Mouse (Mus musculus) induced T-regulatory cell, adult 2 months (primary cell): ENCODE measurements at regions not wholly inside any gene's neighbourhood (a gene's known extent, or its start where the extent isn't known, plus 50 kb on each side); places are given as distances from the start of the nearest gene placed in this dataset.
"Not testable (repeated sequence)": the region's sequence is repeated elsewhere in the genome, so short reads cannot be mapped to it uniquely, and the experiment has no call there.

ENCODE experiments used
- DNase-seq: peaks from one replicate; pipeline ENCODE4 v3.0.0-alpha.2; 2012; ENCODE audit warnings: low read depth

DNA sequence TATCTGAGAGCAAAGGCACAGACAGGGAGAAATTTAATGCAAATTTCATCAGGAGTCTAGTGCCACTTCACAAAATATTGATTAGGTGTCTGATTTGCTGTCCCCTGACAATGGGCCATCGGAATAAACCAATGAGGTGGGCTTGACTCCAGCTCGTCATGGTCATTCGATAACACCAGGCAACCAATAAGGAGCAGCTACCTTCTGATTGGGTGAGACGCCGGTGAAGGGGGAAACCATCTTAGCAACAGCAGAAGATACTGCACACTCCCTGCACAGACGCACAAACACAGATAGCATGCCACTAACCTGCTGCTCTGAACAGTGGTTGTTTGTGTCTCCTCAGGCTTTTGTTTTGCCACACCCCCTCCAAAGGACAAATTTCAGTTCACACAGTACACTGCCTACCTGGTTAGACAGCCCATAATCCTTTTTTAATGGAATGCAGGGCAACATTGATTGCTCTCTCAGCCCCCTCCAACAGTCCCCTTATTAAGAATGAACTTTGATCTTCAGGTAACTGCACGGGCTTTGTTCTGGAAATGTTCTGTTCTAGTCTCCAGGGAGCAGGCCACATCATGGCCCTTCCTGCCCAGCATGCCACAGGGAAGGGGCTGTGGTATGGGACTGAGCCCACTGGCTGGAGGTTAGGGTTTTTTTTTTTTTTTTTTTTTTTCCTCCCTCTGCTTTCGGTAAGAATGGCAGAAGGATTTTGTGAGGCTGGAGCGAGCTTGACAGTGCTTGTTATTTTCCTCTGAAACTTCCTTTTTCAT, 285.1 kb upstream of the Ubash3b start:
- no peak for DNase-seq

DNA sequence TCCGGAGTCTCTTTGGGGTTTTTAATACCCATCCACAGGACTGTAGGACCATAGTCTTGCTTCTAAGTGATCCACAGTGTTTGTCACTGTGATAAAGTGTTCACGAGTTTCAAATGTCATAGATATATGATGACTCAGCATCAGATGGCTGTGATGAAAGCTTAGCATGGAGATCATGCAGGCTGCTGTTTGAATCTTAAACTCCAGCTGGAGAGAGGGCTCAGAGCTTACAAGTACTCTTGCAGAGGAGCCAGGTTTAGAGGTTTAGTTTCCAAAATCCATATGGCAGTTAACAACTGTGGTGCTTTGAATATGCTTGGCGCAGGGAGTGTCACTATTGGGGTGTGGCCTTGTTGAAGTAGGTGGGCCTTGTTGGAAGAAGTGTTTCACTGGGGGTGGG, 280.9 kb upstream of the Ubash3b start:
- DNase-seq, result no peak

DNA sequence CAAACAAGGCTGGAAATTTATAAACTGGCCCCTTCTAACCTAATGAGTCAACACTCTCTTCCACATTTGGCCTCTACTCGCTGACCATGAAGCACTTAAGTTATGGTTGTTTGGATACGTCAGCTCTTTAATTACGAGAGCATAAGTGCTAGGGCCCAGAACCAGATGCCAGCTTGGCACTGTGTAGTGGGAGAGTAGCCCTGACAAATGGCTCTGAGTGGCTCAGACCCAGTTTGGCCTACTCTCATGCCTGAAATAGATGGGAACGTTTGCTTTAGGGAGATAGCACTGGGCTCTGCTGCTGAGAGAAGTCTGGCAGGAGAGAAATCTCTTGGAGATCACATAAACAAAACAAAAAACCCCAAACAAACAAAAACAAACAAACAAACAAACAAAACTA, 278.5 kb upstream of the Ubash3b start:
- DNase-seq, result no peak

DNA sequence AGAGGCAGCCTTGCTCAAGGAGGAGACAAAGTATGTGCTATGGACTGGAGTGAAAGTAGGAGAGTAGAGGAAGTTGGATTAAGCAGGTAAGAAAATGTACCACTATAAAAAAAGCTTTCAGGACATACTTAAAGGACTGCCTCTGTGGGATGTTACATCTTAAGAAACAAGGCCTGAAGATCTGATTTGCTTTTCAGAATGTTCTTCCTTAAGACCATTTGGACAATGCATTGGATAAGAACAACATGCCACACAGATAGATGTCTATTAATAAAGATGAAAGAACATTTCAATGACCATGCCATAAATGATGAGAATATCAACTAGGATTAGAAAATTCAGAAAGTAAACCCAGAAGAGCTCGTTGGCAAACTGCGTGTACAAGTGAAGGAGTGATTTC, 276.6 kb upstream of the Ubash3b start:
- no peak for DNase-seq

DNA sequence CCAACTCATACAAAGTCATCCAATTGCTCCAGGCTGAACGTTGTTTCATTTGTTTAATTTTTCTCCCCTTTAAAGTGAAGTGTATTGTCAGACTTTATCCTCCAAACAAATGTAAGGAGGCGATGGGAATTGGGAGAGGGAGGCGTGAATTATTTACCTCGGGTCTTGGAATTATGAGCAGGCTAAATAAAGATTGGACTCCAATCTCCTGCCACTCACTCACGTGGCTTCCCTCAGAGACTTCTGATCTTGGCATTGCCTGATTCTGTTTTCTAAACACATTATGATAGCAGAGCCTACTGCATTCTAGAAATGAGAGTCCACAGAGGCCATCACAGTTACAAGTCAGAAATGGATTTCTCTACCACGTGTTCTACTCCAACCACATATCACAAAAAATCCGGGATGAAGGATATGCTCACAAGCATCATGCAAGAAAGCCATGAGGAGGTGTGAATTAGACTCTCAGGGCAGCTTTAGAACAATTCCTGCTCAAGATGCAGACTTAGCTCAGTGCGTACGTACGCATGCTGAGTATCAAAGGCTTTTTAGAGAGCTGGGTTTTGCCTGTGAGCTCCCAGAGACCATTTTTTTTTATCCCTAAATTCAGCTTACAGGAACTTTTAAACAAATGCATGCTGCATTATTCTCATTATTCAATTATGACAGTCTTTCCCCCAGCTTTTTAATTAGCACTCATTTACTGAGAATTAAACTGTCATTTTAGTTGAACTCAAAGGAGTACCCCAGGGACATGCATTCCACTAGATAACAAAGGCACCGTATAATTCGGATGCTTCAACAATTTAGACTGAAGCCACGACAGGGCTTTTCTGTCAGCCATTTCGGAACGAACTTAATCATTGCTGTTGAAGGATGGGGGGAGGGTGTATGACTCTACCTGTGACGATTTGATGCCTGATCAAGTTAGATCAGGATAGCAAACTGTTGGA, 269.2 kb upstream of the Ubash3b start:
- no peak for DNase-seq

DNA sequence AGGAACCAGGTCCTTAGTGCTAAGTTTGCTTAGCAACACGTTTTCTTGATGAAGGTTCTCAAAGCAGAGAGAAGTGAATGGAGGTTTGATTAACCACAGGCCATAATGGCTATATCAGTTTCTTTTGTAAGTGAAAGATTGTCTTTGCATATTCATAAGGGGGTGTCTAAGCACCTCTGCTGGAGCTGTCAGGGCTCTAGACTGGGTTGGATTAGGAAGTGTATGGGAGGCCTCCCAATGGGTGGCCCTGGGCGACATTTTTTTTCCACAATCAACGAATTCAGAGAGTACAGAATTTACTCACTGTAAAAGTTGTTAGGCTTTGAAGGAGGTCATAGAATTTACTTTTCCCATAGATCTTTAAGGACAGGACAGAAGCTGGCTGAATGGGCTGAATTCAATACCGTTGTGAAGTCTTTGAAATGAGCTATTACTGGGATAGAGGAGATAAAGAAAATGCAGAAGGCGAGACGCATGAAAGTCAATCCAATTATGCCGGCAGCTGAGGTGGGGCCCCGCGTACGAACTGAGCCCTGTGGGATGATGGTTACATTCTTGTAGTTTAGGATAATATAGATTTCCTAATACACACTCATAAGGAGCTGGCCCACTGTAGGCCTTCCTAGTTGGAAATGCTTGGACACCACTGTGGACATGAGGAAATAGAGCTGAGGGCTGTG, 268.4 kb upstream of the Ubash3b start:
- no peak for DNase-seq

DNA sequence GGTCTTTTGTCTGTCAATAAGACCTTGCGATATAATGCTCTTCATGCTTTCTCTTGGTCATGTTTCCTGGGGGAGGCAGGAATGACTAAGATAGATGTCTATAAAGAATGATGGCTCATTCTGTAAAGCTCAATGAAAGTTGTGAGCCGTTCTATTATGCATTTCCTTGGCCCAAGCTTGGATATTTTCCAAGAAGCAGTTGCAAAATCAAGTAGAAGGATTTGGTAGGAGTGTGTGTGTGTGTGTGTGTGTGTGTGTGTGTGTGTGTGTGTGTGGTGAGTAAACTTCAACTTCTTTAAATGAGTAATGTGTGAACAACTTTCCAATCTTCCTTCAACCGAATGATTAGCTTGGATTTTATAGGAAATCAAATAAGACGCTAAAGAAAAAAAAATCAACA, 267.7 kb upstream of the Ubash3b start:
- DNase-seq, result no peak

DNA sequence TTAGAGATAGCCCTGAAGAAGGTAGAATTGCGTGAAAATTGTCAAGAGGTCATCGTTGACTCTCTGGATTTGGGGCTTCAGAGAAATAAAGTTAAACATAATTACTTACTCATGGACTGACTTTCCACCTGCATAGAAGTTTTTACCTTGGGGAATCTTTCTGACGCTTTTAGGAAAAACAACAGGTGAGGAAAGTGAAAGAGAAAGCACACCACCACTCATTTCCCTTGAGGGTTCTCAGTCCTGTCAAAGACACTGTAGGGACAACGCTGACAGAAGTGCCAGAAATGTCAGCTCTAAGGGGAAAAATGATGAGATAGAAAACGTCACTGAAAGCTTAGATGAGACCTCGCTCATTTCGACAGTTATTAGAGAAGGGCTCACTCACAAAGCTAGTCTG, 265.2 kb upstream of the Ubash3b start:
- DNase-seq, result peak; percentile 45

DNA sequence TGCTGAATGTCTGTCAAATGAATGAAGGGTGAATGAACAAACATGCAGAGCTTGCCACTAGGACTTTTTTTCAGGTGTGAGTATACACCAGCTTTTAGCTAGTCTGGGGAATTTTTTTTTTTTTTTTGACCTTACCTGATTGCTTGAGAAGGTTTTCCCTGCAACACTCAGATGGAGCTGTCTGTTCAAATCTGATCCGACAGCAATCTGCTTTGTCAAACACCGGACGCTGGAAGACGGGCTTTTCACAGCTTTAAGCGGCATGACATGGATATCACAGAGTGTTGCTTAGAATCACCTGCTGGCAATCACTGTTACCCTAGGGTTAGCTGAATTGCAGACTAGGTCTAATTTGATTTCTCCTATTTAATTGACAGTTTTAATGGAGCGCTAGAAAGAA, 263.7 kb upstream of the Ubash3b start:
- DNase-seq, result no peak

DNA sequence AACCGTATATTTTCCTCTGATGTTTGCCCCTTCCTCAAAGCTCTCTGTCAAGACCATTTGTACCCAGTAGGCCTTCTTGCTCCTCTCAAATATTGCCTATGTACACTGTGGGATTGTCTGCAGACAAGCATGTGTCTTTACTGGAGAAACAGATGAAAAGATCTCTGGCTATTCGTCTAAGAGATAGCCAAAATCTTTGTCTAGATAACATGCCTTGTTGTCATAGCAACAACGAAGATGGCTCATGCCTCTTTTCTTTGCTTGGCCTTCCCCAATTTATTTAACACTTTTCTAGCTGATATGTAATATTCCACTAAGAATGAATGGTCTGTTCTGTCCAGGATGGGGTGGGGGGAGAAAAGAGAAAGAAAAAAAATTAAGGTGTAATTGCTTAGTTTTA, 252.3 kb upstream of the Ubash3b start:
- DNase-seq, result no peak

DNA sequence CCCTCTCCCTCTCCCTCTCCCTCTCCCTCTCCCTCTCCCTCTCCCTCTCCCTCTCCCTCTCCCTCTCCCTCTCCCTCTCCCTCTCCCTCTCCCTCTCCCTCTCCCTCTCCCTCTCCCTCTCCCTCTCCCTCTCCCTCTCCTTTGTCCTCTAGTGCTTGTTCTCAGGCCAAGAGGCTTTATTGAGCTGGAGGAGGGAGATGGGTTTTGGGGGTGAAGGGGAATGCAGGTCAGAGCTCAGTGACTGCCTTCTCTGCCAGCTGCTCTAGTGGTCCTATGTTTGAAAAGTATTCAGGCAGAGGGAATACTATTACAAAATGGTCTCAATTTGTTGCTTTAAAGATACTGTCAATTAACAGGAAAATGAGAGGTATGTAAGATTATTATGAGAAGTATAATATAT, 251.6 kb upstream of the Ubash3b start:
- DNase-seq, result not testable (repeated sequence)

DNA sequence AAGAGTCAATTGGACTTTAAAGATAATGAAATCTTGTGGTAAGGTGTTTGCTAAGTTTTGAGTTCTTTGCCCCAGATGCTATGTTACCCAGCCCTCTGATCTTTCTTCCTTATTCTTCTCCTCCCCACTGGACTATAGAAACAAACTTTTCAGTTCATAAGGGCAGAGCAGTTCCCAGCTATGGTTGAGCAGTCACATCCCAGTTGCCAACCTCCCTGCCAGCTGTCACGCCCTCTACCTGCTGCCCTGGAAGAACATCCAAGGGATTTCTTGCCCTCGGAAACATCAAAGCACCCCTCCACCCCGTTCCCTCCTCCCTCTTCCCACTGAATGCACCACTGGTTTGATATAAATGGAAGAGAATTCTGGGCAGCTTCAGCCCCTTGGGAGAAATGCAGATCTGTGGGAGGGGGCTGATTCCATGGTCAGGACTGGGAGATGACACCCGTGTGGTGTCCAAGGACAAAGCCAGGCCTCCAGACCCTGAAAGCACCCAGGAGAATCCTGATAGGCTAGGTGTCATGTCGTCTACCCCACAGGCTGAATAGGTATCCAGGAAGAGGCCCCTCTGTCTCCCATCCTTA, 250.8 kb upstream of the Ubash3b start:
- no peak for DNase-seq

DNA sequence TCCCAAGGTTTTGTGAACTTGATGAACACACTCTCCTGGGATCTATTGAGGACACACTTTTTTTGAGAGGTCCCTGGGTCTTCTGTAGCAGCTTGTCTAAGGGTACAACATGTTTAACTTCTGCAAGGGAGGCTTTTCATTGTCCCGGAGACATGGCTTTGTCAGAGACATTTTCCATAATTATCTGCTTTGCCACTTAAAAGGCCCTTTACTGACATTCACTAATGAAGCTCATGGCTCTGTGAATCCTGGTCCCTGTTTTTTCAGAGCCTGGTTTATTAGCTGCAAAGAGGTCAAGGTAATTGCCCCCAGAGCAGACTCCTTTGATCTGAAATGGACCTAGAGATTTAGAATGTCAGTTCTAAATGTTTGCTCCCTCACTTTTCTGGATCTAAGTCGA, 246.8 kb upstream of the Ubash3b start:
- DNase-seq, result no peak

DNA sequence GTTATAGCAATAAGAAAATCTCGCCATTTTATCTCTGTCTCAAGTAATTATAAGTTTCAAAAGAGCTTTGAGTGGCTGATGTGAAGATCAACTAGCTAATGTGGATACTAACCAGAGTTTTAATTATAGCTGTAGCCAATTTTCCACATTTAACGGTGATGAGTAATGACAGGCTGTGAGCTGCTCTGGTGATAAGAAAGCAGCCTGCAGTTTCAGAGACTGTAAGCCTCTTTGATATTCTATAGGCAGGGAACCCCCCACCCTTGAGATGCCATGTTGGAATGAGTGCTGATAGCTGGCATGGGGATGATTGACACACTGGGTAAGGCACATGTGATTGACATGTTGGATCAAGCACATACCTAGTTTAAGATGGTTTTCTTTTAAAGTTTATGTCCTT, 245.6 kb upstream of the Ubash3b start:
- DNase-seq, result no peak

DNA sequence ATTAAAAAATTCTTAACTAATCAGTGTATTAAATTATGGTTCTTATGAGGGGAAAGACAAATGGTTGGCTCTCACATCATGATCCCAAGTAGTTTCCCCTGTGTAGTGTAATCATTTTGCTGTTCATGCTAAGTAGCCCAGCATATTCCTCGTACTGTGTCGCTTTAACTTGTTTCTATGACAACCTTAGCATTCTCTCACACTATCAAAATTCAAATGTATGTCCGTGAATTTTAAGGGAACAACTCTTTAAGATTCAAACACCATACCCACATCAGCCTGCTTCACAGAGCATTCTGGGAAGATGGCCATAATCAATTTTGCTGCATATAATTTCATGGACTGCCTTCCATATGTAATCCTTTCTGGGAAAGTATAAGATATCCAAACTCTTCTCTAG, 241.4 kb upstream of the Ubash3b start:
- no peak for DNase-seq

DNA sequence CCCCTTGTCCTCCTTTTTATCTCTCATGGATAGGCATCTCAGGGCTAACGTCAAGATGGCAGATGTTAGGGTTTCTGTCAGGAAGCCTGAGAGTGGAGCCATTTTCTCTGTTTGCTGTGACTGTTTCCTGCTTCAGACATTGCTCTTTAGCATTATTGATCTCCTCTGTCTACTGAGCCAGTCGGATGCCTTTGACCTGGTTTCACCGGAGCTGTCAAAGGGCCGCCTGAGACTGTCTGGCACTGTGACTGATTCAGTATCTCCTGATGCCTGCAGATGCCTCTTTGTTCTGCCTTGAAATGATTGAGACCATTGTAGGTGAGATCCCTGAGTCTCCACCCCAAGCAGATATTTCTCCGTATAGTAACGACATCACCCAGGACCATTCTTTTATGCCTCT, 239.5 kb upstream of the Ubash3b start:
- DNase-seq, result no peak

DNA sequence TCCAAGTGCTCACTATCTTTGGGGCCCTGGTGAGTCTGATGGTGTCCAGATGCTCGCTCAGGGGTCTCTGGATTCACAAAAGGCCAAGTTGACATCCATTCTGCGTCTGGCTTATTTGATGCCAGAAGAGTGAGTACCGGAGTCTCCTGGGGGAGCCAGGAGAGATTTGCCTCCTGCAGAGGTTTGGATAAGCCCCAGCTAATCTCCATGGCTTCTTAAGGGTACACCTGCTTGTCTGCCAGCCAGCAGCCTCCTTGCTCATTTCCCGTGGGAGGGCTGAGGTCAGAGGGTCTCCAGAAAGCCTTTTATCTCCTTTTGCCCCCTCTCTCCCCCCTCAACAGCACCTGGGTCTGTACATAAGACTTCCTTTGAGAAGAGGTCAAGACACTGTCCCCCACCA, 234.0 kb upstream of the Ubash3b start:
- DNase-seq, result no peak

DNA sequence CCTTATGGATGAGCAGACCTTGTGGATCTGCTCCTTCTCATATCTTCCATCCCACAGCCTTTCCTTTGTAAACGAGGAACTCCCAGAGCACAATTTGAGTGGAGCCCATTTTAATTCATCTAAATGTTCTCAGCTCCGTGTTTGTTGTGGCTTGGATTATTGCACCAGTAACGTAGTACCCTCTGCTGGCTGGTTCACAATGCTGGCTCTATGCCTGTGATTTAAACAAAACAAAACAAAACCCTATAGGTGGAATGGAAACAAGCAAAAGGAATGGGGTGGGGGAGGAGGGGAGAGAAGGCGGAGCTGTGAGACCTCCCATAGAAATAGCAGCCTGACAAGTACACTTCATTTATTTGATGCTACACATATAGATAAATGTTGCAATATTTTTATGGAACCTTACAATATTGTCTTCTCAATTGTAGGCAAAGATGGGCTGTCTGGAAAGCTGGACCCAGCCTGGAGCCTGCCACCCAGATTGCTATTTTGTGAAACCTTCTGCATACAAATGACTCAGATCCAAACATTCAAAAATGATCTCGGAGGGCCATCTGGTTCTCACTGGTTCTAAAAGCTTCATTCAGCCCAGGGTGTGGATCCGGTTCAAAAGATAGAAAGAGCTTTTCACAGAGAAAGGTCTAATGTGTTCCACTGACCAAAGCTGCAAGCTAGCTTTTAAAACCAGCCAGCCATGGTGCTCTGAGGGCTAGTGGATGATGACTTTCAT, 230.3 kb upstream of the Ubash3b start:
- no peak for DNase-seq

DNA sequence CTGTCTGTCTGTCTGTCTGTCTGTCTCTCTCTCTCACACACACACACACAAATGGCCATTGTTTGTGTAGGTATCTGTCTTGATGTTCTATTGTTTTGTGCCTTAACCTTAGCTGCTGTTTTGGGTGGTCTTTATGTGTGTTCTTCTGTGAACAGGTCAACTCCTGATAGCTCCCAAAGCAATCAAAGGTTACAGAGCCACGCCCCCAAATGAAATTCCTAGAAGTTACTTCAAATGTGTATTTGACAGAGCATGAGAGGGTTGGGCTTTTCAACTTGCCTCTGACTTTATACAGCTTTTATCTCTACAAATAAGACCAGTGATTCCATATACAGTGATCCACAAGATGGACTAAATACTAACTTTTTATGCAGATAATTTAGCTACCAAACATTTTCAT, 217.8 kb upstream of the Ubash3b start:
- DNase-seq, result no peak

DNA sequence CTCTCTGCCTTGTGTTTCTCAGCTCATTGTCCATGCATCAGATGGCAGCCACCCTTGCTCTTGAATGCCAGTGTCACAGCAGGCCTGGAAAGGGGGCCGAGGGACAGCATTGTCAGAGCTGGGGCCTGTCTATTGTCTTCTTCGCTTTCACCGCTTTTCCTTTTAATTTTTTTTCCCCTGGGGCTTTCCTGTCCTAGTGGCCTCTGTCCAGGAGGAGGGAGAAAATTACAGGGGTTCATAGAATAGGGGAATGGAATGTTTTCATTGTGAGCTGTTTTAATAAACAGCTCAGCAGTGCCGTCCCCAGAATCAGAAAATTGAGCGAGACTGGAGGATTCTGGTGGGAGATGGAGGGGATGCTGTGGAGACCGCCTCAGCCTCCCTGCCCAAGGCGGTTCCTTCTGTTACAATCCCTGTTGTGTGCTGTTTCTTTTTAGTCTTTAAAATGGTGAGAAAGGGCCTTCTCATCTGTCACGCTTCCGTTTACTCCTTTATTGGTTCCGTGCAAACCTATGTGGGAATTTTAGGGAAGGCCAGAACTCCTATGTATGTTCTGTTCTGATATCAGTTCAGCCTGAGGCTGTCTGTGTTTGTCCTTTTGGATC, 217.2 kb upstream of the Ubash3b start:
- DNase-seq, result no peak
